Mouse (Mus musculus) embryonic facial prominence, embryonic 14.5 days (tissue): ENCODE data around the gene Trabd2b. TPM values are rescaled to one million over a fixed set of nuclear protein-coding genes. Genes with fewer than 3 reads are reported as not detected.

Source experiments
- ATAC-seq: fragments of 200-750 bp; cut with Nextera tagmentation; 2 replicates; pipeline ENCODE4 v1.8.0; 2017; ENCODE audit warnings: low read depth, moderate number of reproducible peaks, moderate TSS enrichment
- DNase-seq: peaks from one replicate; pipeline ENCODE4 v3.0.0-alpha.2; 2015; ENCODE audit warnings: low spot score
- H3K27ac ChIP-seq: fragments of 300-500 bp; sonication (generic); replicated peaks from 2 replicates; pipeline ENCODE4 v1.5.1; 2014; ENCODE audit warnings: low read depth, mild to moderate bottlenecking, low read length, moderate library complexity
- H3K27me3 ChIP-seq: fragments of 300-500 bp; sonication (generic); replicated peaks from 2 replicates; pipeline ENCODE4 v1.6.1; 2014; ENCODE audit warnings: low read length; ENCODE audit not compliant: control insufficient read depth, insufficient read depth
- H3K36me3 ChIP-seq: fragments of 300-500 bp; sonication (generic); 2 replicates; pipeline ENCODE4 v1.6.1; 2014; ENCODE audit warnings: low read length, mixed read lengths; ENCODE audit not compliant: control insufficient read depth, insufficient read depth
- H3K4me1 ChIP-seq: fragments of 300-500 bp; sonication (generic); 2 replicates; pipeline ENCODE4 v1.6.1; 2014; ENCODE audit warnings: antibody characterized with exemption, low read length; ENCODE audit not compliant: control insufficient read depth, insufficient read depth
- H3K4me2 ChIP-seq: fragments of 300-500 bp; sonication (generic); 2 replicates; pipeline ENCODE4 v1.6.1; 2014; ENCODE audit warnings: low read depth, mild to moderate bottlenecking, low read length, moderate library complexity, mixed read lengths
- H3K4me3 ChIP-seq: fragments of 300-500 bp; sonication (generic); 2 replicates; pipeline ENCODE4 v1.5.1; 2014; ENCODE audit warnings: low read depth, mild to moderate bottlenecking, low read length
- H3K9ac ChIP-seq: fragments of 300-500 bp; sonication (generic); 2 replicates; pipeline ENCODE4 v1.6.1; 2014; ENCODE audit warnings: low read depth, mild to moderate bottlenecking, low read length, moderate library complexity, mixed read lengths
- H3K9me3 ChIP-seq: fragments of 300-500 bp; sonication (generic); 2 replicates; pipeline ENCODE4 v1.6.1; 2016; ENCODE audit warnings: low read length; ENCODE audit not compliant: control insufficient read depth
- WGBS: fragments of 180-500 bp; shearing (Covaris S2); extraction: QIAGEN DNeasy Blood & Tissue Kit; methylation state at CpG from one replicate; pipeline ENCODE4 v1.1.7; 2014; 5-methylcytosine and 5-hydroxymethylcytosine counted together
- polyA plus RNA-seq: library from polyadenylated mRNA; unstranded; fragments of >200 nt; fragmentation: Nextera tagmentation; extraction: Ambion mirVana; gene quantifications from 2 replicates; pipeline ENCODE4 v1.2.1, GENCODE M21; 2014

The Trabd2b gene
- polyA plus RNA-seq, 1 experiment from 2014 or later: 3.3 TPM

DNA sequence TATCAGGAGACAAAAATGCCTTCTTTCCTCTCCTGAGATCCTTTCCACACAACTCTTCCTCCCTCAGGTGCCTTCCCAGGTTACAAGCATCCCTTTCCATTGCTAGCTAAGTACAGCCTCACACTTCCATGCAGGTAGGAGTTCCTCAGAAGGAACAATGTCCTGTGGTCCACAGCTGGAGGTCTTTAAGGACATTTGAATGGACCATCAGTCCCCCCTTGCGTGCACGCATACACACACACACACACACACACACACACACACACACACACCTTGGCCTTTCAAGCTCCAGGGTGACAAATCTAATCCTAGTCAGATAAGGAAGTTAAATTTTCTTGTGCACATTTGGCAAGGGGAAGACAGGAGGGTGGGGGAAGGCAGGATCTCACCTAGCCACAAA, 36.9 kb upstream of the Trabd2b start:
- H3K4me3 ChIP-seq: no peak overlapping the region
- H3K4me2 ChIP-seq: no peak overlapping the region
- no peaks in the 10 kb centered on the region for H3K9me3 ChIP-seq
- ATAC-seq (no peak), DNase-seq (no peak)
- H3K36me3 ChIP-seq: no peaks in the 10 kb centered on the region
- no peaks in the 10 kb centered on the region for H3K4me1 ChIP-seq
- H3K9ac ChIP-seq: no peak overlapping the region
- WGBS: 78% methylated on average over 2 of the region's 2 CpGs
- H3K27me3 ChIP-seq: 0 out of 2 replicates have a peak, but pooled peaks cover 5% of the 10 kb centered on the region
- no peak overlapping the region for H3K27ac ChIP-seq

DNA sequence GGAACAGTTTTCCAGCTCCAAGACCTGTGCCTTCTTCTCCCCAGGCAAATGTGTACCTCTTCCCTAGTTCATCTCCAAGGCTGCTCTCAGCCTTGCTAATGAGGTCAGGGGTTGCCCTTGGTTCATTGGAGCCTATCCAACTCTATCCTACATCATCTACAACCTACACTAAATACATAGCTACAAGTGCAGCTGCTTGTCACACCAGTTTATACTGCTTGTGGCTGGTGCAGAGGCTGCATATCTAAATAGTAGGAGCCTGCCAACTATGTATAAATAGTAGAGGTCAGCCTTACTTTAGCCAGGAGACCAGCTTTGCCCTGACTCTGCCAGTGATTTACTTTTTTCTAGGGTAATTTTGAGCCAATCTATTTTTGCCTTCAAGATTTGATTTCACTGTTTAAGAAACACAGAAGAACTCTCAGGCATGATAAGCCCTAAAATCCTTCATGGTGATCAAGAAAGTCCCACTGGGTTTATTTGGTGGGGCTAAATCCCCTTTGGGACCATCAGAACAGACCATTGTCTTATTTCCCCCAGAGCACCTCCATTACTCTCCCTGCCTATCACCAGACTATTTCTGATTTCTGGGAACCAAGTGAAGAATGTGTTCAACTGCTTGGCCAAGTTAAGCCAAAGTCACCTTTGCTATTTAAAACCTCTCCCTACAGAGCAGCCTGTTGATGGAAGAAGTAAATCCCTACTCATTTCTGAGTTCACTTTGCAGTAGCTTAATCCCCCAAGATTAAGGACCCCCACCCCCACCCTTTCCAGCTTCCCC, 35.4 kb upstream of the Trabd2b start:
- H3K4me2 ChIP-seq: no peak overlapping the region
- H3K9me3 ChIP-seq: no peaks in the 10 kb centered on the region
- no peak for ATAC-seq

DNA sequence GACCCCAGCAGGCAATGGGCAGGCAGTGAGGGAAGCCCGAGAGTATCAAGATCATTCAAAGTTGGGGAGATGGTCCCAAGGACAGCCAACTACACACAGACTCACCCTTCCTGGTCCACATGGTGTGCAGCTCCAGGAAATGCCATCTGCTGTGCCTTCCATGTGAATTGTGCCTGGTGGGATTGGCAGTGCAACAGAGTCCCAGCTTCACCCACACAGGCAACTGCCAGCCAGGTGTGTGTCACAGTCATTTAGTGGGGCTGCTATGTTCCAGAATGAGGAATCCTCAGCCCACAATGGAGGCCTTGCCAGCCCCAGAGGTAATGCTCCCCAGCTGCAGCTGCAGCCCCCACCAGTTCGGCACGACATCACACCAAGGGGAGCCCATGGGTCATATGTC, 33.8 kb upstream of the Trabd2b start:
- H3K9me3 ChIP-seq: no peaks in the 10 kb centered on the region
- H3K27ac ChIP-seq: no peak overlapping the region
- no peak overlapping the region for H3K4me3 ChIP-seq
- no peak for DNase-seq
- no peaks in the 10 kb centered on the region for H3K36me3 ChIP-seq
- H3K9ac ChIP-seq: no peak overlapping the region
- WGBS: 72% methylated on average over 3 of the region's 3 CpGs
- no peaks in the 10 kb centered on the region for H3K27me3 ChIP-seq
- no peak overlapping the region for H3K4me2 ChIP-seq
- peaks cover 3% of the 10 kb centered on the region; the same call in 1 of the 2 replicates for H3K4me1 ChIP-seq
- no peak for ATAC-seq

More for the DNA sequence above, 35.4 kb upstream of the Trabd2b start:
- Histone ChIP-seq H3K4me1 (no peaks in the 10 kb centered on the region), H3K4me3 (no peak overlapping the region), H3K9ac (no peak overlapping the region), H3K27me3 (0 out of 2 replicates have a peak, but pooled peaks cover 5% of the 10 kb centered on the region), H3K36me3 (no peaks in the 10 kb centered on the region), H3K27ac (no peak overlapping the region)
- no peak for DNase-seq

DNA sequence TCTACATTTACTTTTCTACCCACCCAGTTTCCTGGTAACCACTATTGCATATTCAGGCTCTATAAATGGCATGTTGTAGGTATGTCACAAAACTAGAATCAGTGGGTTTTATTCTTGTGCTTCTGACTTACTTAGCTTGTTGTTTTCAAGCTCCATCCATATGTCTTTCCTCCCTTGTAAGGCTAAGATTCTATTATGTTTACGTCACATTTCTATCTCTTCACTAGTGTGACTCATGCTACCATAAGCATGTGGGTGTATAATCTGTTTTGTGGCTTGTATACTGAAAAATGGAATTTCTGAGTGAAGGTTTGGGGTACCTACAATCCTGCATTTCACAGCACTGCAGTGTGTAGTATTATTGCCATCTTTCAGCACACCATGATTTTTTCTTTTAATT, 32.2 kb upstream of the Trabd2b start:
- WGBS: 84% methylated on average over 1 of the region's 1 CpGs
- ATAC-seq: no peak
- Histone ChIP-seq H3K27me3 (no peaks in the 10 kb centered on the region), H3K4me1 (peaks cover 10% of the 10 kb centered on the region), H3K27ac (no peak overlapping the region), H3K4me2 (no peak overlapping the region), H3K4me3 (no peak overlapping the region), H3K36me3 (no peaks in the 10 kb centered on the region), H3K9ac (no peak overlapping the region), H3K9me3 (no peaks in the 10 kb centered on the region)
- DNase-seq: no peak

DNA sequence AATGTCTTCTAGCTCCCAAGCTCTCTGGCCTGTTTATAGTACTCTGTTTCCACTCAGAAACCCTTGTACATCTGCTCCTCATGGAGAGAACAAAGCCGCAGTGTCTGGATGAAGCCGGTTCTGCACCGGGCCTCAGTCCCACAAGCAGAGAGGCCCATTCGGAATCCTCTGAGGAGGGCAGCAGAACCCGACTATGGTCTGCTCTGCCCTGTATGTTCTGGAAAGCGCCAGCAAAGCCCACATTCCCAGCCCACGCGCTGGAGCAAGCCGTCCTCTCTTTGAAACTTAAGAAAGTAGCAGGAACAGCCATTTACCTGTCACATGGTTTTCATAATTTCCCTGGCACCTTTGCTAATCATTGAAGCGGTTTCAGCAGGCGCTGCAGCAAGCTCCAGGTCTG, 29.0 kb upstream of the Trabd2b start:
- no peaks in the 10 kb centered on the region for H3K27me3 ChIP-seq
- H3K36me3 ChIP-seq: no peaks in the 10 kb centered on the region
- no peak overlapping the region for H3K4me2 ChIP-seq
- H3K27ac ChIP-seq: no peak overlapping the region; the same call in 1 of the 2 replicates
- no peak overlapping the region for H3K9ac ChIP-seq
- 44% methylated on average over 11 of the region's 11 CpGs for WGBS
- DNase-seq (peak; percentile 37), ATAC-seq (no peak)
- peaks cover 14% of the 10 kb centered on the region for H3K4me1 ChIP-seq
- H3K4me3 ChIP-seq: no peak overlapping the region
- H3K9me3 ChIP-seq: no peaks in the 10 kb centered on the region

DNA sequence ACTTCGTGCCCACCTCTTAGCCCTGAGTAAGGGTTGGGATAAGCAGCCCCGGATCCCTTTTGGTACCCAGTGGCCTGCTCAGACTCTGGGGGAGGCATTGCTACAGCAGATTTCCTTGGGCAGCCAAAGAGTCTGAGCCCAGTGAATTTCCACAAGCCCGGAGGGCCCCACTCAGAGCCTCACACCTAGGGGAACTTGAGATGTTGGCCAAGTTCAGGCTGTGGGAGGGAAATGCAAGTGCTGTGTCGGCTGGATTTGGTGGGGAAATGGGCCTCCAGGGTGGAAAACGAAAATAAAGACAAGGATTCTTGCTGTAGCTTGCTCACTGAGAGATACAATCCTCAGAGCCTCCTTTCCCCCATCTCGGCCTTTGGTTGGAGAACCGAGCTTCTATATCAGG, 28.0 kb upstream of the Trabd2b start:
- DNase-seq: peak; percentile 30
- H3K36me3 ChIP-seq: no peaks in the 10 kb centered on the region
- peaks cover 14% of the 10 kb centered on the region for H3K4me1 ChIP-seq
- 61% methylated on average over 7 of the region's 7 CpGs for WGBS
- no peaks in the 10 kb centered on the region for H3K9me3 ChIP-seq
- ATAC-seq: no peak
- H3K4me3 ChIP-seq: no peak overlapping the region
- H3K27ac ChIP-seq: peak overlapping the region; percentile 28; the same call in 1 of the 2 replicates
- H3K9ac ChIP-seq: no peak overlapping the region
- no peaks in the 10 kb centered on the region for H3K27me3 ChIP-seq
- H3K4me2 ChIP-seq: no peak overlapping the region

DNA sequence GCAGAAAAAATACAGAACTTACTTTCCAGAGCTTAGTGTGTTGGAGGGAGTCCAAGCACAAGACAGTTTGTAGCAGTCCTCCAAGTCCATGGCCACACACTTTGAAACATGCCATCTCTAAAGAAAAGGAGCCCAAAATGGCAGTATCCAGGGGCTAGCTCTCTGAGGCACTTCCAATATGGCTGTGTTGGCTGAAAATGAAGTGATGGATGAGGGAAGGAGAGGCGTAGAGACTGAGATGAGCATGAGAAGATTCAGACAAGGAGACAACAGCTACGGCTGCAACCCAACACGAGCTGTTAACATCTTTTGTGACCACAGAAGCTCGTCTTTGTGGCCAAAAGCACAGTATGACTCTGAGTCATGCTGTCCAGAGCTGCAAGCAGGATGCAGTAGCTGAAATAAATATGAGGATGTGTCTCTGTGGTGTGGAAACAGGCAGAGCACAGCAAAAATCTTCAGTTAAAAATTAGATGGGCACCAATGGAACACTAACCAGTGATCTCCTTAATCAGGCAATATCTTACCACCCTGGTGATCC, 27.0 kb upstream of the Trabd2b start:
- Histone ChIP-seq H3K4me1 (peaks cover 14% of the 10 kb centered on the region), H3K27me3 (no peaks in the 10 kb centered on the region), H3K4me2 (no peak overlapping the region), H3K27ac (no peak overlapping the region), H3K9me3 (no peaks in the 10 kb centered on the region), H3K36me3 (no peaks in the 10 kb centered on the region), H3K9ac (no peak overlapping the region), H3K4me3 (no peak overlapping the region)
- WGBS: 78% methylated on average over 4 of the region's 4 CpGs
- ATAC-seq (no peak), DNase-seq (no peak)

DNA sequence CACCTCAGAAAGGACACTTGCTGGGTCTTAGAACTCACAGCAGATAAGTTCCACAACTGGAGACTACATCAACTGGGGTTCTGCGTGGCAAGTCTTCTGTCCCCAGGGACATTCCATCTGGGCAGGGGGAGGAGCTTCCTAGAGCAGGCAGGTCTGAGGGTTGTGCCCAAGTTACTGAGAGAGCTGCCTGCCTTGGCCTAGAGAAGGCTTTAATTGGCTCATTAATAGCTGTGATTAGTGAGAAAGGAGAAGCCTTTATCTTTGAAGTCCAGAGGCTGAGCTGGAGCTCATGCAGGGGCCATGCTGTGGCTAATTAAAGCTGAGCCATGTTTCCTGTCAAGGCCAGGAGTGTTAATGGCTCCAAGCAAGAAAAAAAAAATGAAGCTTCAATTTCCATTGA, 23.9 kb upstream of the Trabd2b start:
- no peak overlapping the region for H3K9ac ChIP-seq
- DNase-seq (no peak), ATAC-seq (no peak)
- H3K27ac ChIP-seq: no peak overlapping the region
- WGBS: 11% methylated on average over 1 of the region's 1 CpGs
- no peaks in the 10 kb centered on the region for H3K27me3 ChIP-seq
- H3K4me3 ChIP-seq: no peak overlapping the region
- peaks cover 12% of the 10 kb centered on the region for H3K4me1 ChIP-seq
- H3K36me3 ChIP-seq: no peaks in the 10 kb centered on the region
- no peaks in the 10 kb centered on the region for H3K9me3 ChIP-seq
- H3K4me2 ChIP-seq: no peak overlapping the region

DNA sequence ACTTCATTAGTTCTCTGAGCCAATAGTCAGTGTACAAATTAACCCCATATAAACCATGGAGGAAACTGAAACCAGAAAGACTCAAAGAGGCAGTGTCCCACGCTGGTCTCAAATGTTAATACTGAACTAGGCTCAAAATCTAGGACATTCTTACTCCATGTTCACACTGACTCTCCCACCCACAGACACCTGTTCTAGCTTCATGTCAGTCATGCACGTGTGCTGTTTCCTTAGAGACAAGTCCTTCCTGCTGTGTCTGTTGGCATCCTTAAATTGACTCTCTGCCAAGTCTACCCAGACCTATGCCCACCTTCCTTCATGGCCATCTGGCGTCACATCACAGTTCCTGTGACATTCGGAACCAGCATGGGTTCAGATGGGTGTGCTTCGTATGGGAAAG, 21.3 kb upstream of the Trabd2b start:
- H3K36me3 ChIP-seq: no peaks in the 10 kb centered on the region
- H3K9ac ChIP-seq: no peak overlapping the region
- no peaks in the 10 kb centered on the region for H3K9me3 ChIP-seq
- H3K27me3 ChIP-seq: no peaks in the 10 kb centered on the region
- H3K4me3 ChIP-seq: no peak overlapping the region
- ATAC-seq: no peak
- WGBS: 92% methylated on average over 5 of the region's 5 CpGs
- H3K4me2 ChIP-seq: no peak overlapping the region
- no peak overlapping the region for H3K27ac ChIP-seq
- no peaks in the 10 kb centered on the region for H3K4me1 ChIP-seq
- DNase-seq: no peak
